Mouse (Mus musculus) forebrain, embryonic 15.5 days (tissue): Measurements from ENCODE around the gene Tex44. TPM values are rescaled to one million over a fixed set of nuclear protein-coding genes. Genes with fewer than 3 reads are reported as not detected.
A peak's percentile ranks its signal among the peaks of the same experiment; 100 is the strongest.
"Not testable (repeated sequence)": the region's sequence is repeated elsewhere in the genome, so short reads cannot be mapped to it uniquely, and the experiment has no call there.

ENCODE experiments used
- ATAC-seq: fragments of 200-750 bp; cut with Nextera tagmentation; replicated peaks from 2 replicates; pipeline ENCODE4 v1.8.0; 2017; ENCODE audit warnings: mild to moderate bottlenecking, moderate TSS enrichment, moderate library complexity
- H3K27ac ChIP-seq: fragments of 300-500 bp; sonication (generic); replicated peaks from 2 replicates; pipeline ENCODE4 v1.5.1; 2015; ENCODE audit warnings: mild to moderate bottlenecking, inconsistent platforms
- H3K27me3 ChIP-seq: fragments of 300-500 bp; sonication (generic); 2 replicates; pipeline ENCODE4 v1.6.1; 2015; ENCODE audit warnings: inconsistent platforms
- H3K36me3 ChIP-seq: fragments of 300-500 bp; sonication (generic); 2 replicates; pipeline ENCODE4 v1.6.1; 2015; ENCODE audit warnings: mild to moderate bottlenecking, inconsistent platforms
- H3K4me1 ChIP-seq: fragments of 300-500 bp; sonication (generic); 2 replicates; pipeline ENCODE4 v1.6.1; 2015; ENCODE audit warnings: inconsistent platforms
- H3K4me2 ChIP-seq: fragments of 300-500 bp; sonication (generic); replicated peaks from 2 replicates; pipeline ENCODE4 v1.6.1; 2015; ENCODE audit warnings: mild to moderate bottlenecking, inconsistent platforms
- H3K4me3 ChIP-seq: fragments of 300-500 bp; sonication (generic); 2 replicates; pipeline ENCODE4 v1.5.1; 2015; ENCODE audit warnings: mild to moderate bottlenecking, inconsistent platforms
- H3K9ac ChIP-seq: fragments of 300-500 bp; sonication (generic); replicated peaks from 2 replicates; pipeline ENCODE4 v1.6.1; 2015; ENCODE audit warnings: mild to moderate bottlenecking, inconsistent platforms
- H3K9me3 ChIP-seq: fragments of 300-500 bp; sonication (generic); 2 replicates; pipeline ENCODE4 v1.6.1; 2016; ENCODE audit warnings: inconsistent platforms
- WGBS: fragments of 180-500 bp; shearing (Covaris S2); methylation state at CpG from one replicate; pipeline ENCODE4 v1.1.7; 2015; ENCODE audit warnings: mixed read lengths; 5-methylcytosine and 5-hydroxymethylcytosine counted together
- polyA plus RNA-seq: library from polyadenylated mRNA; unstranded; fragments of >200 nt; fragmentation: Nextera tagmentation; extraction: Ambion mirVana; gene quantifications from 2 replicates; pipeline ENCODE4 v1.2.1, GENCODE M21; 2015

Gene Tex44
- polyA plus RNA-seq, 1 experiment from 2014 or later: not detected

GRCm38 (mm10) chr1:86456892-86457581, 30.9 kb downstream of the Tex44 start:
- WGBS: 70% methylated on average over 13 of the region's 13 CpGs
- H3K9ac ChIP-seq: no peak overlapping the region
- H3K4me2 ChIP-seq: no peak overlapping the region
- H3K27me3 ChIP-seq: no peaks in the 10 kb centered on the region
- H3K4me3 ChIP-seq: no peak overlapping the region
- no peak overlapping the region for H3K27ac ChIP-seq
- H3K36me3 ChIP-seq: no peaks in the 10 kb centered on the region
- H3K9me3 ChIP-seq: no peaks in the 10 kb centered on the region
- H3K4me1 ChIP-seq: no peaks in the 10 kb centered on the region
- ATAC-seq: no peak

GRCm38 (mm10) chr1:86459371-86459770, 33.2 kb downstream of the Tex44 start:
- Histone ChIP-seq H3K27me3 (no peaks in the 10 kb centered on the region), H3K27ac (no peak overlapping the region), H3K4me1 (no peaks in the 10 kb centered on the region), H3K9me3 (no peaks in the 10 kb centered on the region), H3K36me3 (no peaks in the 10 kb centered on the region), H3K4me2 (no peak overlapping the region), H3K9ac (no peak overlapping the region), H3K4me3 (no peak overlapping the region)
- no peak for ATAC-seq
- 88% methylated on average over 4 of the region's 4 CpGs for WGBS

DNA sequence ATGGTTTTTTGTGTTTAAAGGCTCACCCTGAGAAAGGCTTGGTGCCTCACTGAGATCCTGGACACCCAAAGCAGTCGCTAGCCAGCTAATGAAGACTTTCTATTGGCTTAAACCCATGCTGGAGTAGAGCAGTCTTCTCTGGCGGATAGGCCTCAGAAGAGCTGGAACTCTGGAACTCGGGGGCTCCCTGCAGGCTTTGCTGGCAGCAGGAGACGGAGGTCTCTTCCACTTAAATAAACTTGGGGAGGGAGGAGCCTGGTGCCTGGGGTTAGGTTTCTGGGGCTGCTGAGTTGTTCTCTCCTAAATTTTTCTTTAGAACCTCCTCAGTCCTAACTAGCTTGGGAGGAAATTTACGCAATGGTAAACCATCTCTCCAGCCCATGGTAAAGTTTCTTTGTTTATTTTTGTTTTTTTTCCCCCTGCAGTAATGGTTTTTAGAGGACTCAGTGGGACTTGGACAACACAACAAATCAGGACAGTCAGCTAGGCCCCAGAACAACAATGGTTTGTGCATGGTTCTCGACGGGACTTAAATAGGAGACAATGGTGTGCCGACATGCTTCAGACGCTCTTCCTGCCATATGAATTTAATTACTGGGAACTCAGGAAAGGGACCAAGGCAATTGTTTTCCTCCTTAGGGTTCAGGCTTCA, 38.2 kb downstream of the Tex44 start:
- no peaks in the 10 kb centered on the region for H3K9me3 ChIP-seq
- no peak overlapping the region for H3K4me3 ChIP-seq
- H3K36me3 ChIP-seq: no peaks in the 10 kb centered on the region
- WGBS: 38% methylated on average over 9 of the region's 9 CpGs
- no peak overlapping the region for H3K9ac ChIP-seq
- peak overlapping the region; percentile 39 for H3K27ac ChIP-seq
- H3K4me1 ChIP-seq: no peaks in the 10 kb centered on the region
- no peaks in the 10 kb centered on the region for H3K27me3 ChIP-seq
- no peak for ATAC-seq
- H3K4me2 ChIP-seq: no peak overlapping the region

GRCm38 (mm10) chr1:86464875-86465224, 38.7 kb downstream of the Tex44 start:
- Histone ChIP-seq H3K9me3 (no peaks in the 10 kb centered on the region), H3K4me2 (no peak overlapping the region), H3K36me3 (no peaks in the 10 kb centered on the region), H3K4me1 (no peaks in the 10 kb centered on the region), H3K27ac (peak overlapping the region; percentile 39), H3K4me3 (no peak overlapping the region), H3K9ac (no peak overlapping the region), H3K27me3 (no peaks in the 10 kb centered on the region)
- ATAC-seq: no peak
- 59% methylated on average over 4 of the region's 4 CpGs for WGBS

- Histone ChIP-seq H3K27ac (no peak overlapping the region), H3K36me3 (no peaks in the 10 kb centered on the region), H3K9ac (no peak overlapping the region), H3K27me3 (no peaks in the 10 kb centered on the region), H3K9me3 (no peaks in the 10 kb centered on the region), H3K4me3 (no peak overlapping the region), H3K4me1 (peaks cover 7% of the 10 kb centered on the region), H3K4me2 (no peak overlapping the region)
- 94% methylated on average over 8 of the region's 8 CpGs for WGBS
- no peak for ATAC-seq
Measured at GRCm38 (mm10) chr1:86467416-86467815, 41.3 kb downstream of the Tex44 start.

GRCm38 (mm10) chr1:86469876-86470275, 43.7 kb downstream of the Tex44 start:
- no peak for ATAC-seq
- peaks cover 11% of the 10 kb centered on the region for H3K4me1 ChIP-seq
- H3K9ac ChIP-seq: no peak overlapping the region
- H3K4me3 ChIP-seq: no peak overlapping the region
- H3K27me3 ChIP-seq: no peaks in the 10 kb centered on the region
- no peak overlapping the region for H3K4me2 ChIP-seq
- H3K9me3 ChIP-seq: no peaks in the 10 kb centered on the region
- no peak overlapping the region for H3K27ac ChIP-seq
- 97% methylated on average over 4 of the region's 4 CpGs for WGBS
- no peaks in the 10 kb centered on the region for H3K36me3 ChIP-seq

- ATAC-seq: no peak
- WGBS: 83% methylated on average over 12 of the region's 12 CpGs
Measured at GRCm38 (mm10) chr1:86470519-86471181, 44.5 kb downstream of the Tex44 start.

GRCm38 (mm10) chr1:86471504-86471961, 45.4 kb downstream of the Tex44 start:
- not testable (repeated sequence) for H3K36me3 ChIP-seq, H3K27me3 ChIP-seq, ATAC-seq, H3K27ac ChIP-seq, H3K9ac ChIP-seq, H3K4me3 ChIP-seq, H3K9me3 ChIP-seq, H3K4me2 ChIP-seq
- peaks cover 11% of the 10 kb centered on the region for H3K4me1 ChIP-seq
- WGBS: 72% methylated on average over 11 of the region's 11 CpGs

More at GRCm38 (mm10) chr1:86470519-86471181, 44.5 kb downstream of the Tex44 start:
- no peaks in the 10 kb centered on the region for H3K9me3 ChIP-seq
- no peaks in the 10 kb centered on the region for H3K36me3 ChIP-seq
- H3K4me2 ChIP-seq: no peak overlapping the region
- no peak overlapping the region for H3K4me3 ChIP-seq
- H3K9ac ChIP-seq: no peak overlapping the region
- no peaks in the 10 kb centered on the region for H3K27me3 ChIP-seq
- peaks cover 11% of the 10 kb centered on the region for H3K4me1 ChIP-seq
- H3K27ac ChIP-seq: no peak overlapping the region

DNA sequence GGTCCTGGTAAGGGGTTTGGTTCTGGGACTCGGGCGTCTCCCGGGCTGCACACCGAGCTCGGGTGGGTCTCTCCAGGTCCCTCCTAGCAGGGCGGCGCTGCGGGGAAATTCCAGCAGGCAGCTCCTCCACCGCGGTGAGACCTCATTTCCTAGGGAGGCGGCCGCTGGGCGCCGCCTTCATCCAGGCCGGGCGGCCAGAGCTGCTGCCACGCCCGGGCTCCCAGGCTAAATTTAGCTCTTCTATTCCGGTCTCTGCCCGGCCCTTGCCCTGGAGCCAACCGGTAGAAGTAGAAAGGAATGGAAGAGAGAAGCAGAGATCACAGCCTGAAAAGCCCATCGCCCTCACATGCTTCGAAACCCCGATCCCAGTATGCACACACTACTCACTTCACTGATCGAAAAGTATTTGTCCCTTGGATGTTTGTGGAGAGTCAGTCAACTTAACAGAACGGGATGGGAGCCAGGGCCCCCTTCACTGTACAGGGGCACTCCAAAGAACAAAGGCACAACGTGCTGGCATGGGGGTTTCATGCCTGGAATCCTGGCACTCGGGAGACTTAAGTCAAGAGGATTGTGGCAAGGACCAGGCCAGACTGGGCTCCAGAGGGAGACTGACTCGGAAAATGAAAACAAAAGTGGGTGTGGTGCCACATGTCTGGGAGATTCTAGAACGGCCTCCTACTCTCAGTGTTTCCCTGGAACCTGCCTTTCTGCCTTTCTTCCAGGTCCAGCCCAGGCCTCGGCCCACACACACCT, 46.2 kb downstream of the Tex44 start:
- 0 out of 2 replicates have a peak overlapping the region, but pooled peaks have one; percentile 12 for H3K4me3 ChIP-seq
- 0 out of 2 replicates have a peak overlapping the region, but pooled peaks have one; percentile 25 for H3K9ac ChIP-seq
- 15% methylated on average over 31 of the region's 31 CpGs for WGBS

GRCm38 (mm10) chr1:86473109-86473760, 47.1 kb downstream of the Tex44 start:
- no peak for ATAC-seq
- Histone ChIP-seq H3K4me1 (peaks cover 11% of the 10 kb centered on the region), H3K4me2 (no peak overlapping the region), H3K27me3 (no peaks in the 10 kb centered on the region), H3K9me3 (no peaks in the 10 kb centered on the region), H3K27ac (no peak overlapping the region), H3K4me3 (no peak overlapping the region), H3K36me3 (no peaks in the 10 kb centered on the region), H3K9ac (no peak overlapping the region)
- WGBS: 96% methylated on average over 18 of the region's 18 CpGs

More for the DNA sequence above, 46.2 kb downstream of the Tex44 start:
- Histone ChIP-seq H3K4me1 (peaks cover 11% of the 10 kb centered on the region), H3K4me2 (peak overlapping the region; percentile 37), H3K9me3 (no peaks in the 10 kb centered on the region), H3K27me3 (no peaks in the 10 kb centered on the region), H3K27ac (peak overlapping the region; percentile 49), H3K36me3 (no peaks in the 10 kb centered on the region)
- ATAC-seq: peak; percentile 32; the same call in 1 of the 2 replicates
